Mouse (Mus musculus): Measurements from ENCODE around the gene Ifi27l2b. TPM values are rescaled to one million over a fixed set of nuclear protein-coding genes. Genes with fewer than 3 reads are reported as not detected.

Gene Ifi27l2b
- polyA plus RNA-seq, 1 experiment from 2014 or later: not detected

- Histone ChIP-seq H3K4me1 (replicated peaks; ENCODE audit: insufficient read depth, low read length) (no peaks in the 10 kb centered on the region), H3K27me3 (ENCODE audit: insufficient read depth, low read length) (no peaks in the 10 kb centered on the region), H3K9ac (ENCODE audit: low read depth, low read length) (no peak overlapping the region), H3K27ac (no peak overlapping the region), H3K36me3 (ENCODE audit: insufficient read depth, low read length) (peaks cover 42% of the 10 kb centered on the region), H3K9me3 (replicated peaks; ENCODE audit: low read length) (no peaks in the 10 kb centered on the region), H3K4me2 (ENCODE audit: low read length) (no peak overlapping the region), H3K4me3 (replicated peaks; ENCODE audit: low read depth, low read length) (no peak overlapping the region)
- DNase-seq (ENCODE audit: low spot score) (no peak), ATAC-seq (replicated peaks; ENCODE audit: low FRiP score, low read depth) (no peak)
- TF ChIP-seq CTCF (IDR thresholded peaks at IDR 0.05; ENCODE audit: low read depth): no peak
- WGBS: 82% methylated on average over 18 of the region's 18 CpGs
Measured at GRCm38 (mm10) chr12:103404131-103404530, 52.9 kb downstream of the Ifi27l2b start.

Other genes with a start within 250 kb of the Ifi27l2b start
- 0.42 and 0.70 TPM in 2 replicates for gene Prima1, start 215.1 kb downstream of the Ifi27l2b start, polyA plus RNA-seq (2015; fragmentation: Nextera tagmentation; extraction: Ambion mirVana)
- not detected in 2 replicates for gene Fam181a, start 146.2 kb downstream of the Ifi27l2b start, polyA plus RNA-seq (2015; fragmentation: Nextera tagmentation; extraction: Ambion mirVana)
- 1.3 and 1.8 TPM in 2 replicates for gene Asb2, start 101.2 kb downstream of the Ifi27l2b start, polyA plus RNA-seq (2015; fragmentation: Nextera tagmentation; extraction: Ambion mirVana)
- 5.6 TPM in 2 replicates for gene Otub2, start 68.5 kb downstream of the Ifi27l2b start, polyA plus RNA-seq (2015; fragmentation: Nextera tagmentation; extraction: Ambion mirVana)
- 0.34 and 0.41 TPM in 2 replicates for gene 9330161L09Rik, start 49.4 kb downstream of the Ifi27l2b start, polyA plus RNA-seq (2015; fragmentation: Nextera tagmentation; extraction: Ambion mirVana)
- 115 and 120 TPM in 2 replicates for gene Ddx24, start 31.4 kb downstream of the Ifi27l2b start, polyA plus RNA-seq (2015; fragmentation: Nextera tagmentation; extraction: Ambion mirVana)
- gene Ifi27, start 23.0 kb downstream of the Ifi27l2b start, polyA plus RNA-seq (2015; fragmentation: Nextera tagmentation; extraction: Ambion mirVana): 34.1 and 37.5 TPM in 2 replicates
- 126 and 205 TPM in 2 replicates for gene Ifi27l2a, start 13.5 kb downstream of the Ifi27l2b start, polyA plus RNA-seq (2015; fragmentation: Nextera tagmentation; extraction: Ambion mirVana)
- gene Ppp4r4, start 75.1 kb upstream of the Ifi27l2b start, polyA plus RNA-seq (2015; fragmentation: Nextera tagmentation; extraction: Ambion mirVana): 1.6 and 1.8 TPM in 2 replicates
- gene Serpina10, start 174.2 kb upstream of the Ifi27l2b start, polyA plus RNA-seq (2015; fragmentation: Nextera tagmentation; extraction: Ambion mirVana): 9.7 and 9.8 TPM in 2 replicates
- gene Serpina6, start 200.0 kb upstream of the Ifi27l2b start, polyA plus RNA-seq (2015; fragmentation: Nextera tagmentation; extraction: Ambion mirVana): 355 and 410 TPM in 2 replicates
- 0.22 TPM in 1 of 2 replicates, not detected in the other for gene Serpina16, start 218.9 kb upstream of the Ifi27l2b start, polyA plus RNA-seq (2015; fragmentation: Nextera tagmentation; extraction: Ambion mirVana)
- 1.5 and 1.8 TPM in 2 replicates for gene Serpina1f, start 238.3 kb upstream of the Ifi27l2b start, polyA plus RNA-seq (2015; fragmentation: Nextera tagmentation; extraction: Ambion mirVana)